Mouse (Mus musculus) lung, adult 2 months (tissue): ENCODE data around the gene Itpk1. TPM values are rescaled to one million over a fixed set of nuclear protein-coding genes. Genes with fewer than 3 reads are reported as not detected.
"Not testable (repeated sequence)": the region's sequence is repeated elsewhere in the genome, so short reads cannot be mapped to it uniquely, and the experiment has no call there.

Source experiments
- DNase-seq: peaks from one replicate; pipeline ENCODE4 v3.0.0; 2022
- H3K4me1 ChIP-seq: fragments of 200-500 bp; 2 replicates; pipeline ENCODE4 v1.6.1; 2011; ENCODE audit warnings: low read length; ENCODE audit not compliant: control insufficient read depth, insufficient read depth
- H3K4me3 ChIP-seq: fragments of 200-500 bp; replicated peaks from 2 replicates; pipeline ENCODE3; 2011; ENCODE audit warnings: low read depth, mild to moderate bottlenecking, control low read depth, low read length; ENCODE audit errors: extremely low read depth
- CTCF ChIP-seq: fragments of 200-500 bp; IDR thresholded peaks from 2 replicates; pipeline ENCODE4 v1.5.1; 2011; ENCODE audit warnings: mild to moderate bottlenecking, low read length, control low read depth; ENCODE audit not compliant: insufficient read depth
- POLR2A ChIP-seq: fragments of 200-500 bp; IDR thresholded peaks from 2 replicates; pipeline ENCODE4 v1.6.1; 2011; ENCODE audit warnings: low read depth, mild to moderate bottlenecking, control low read depth, low read length, borderline replicate concordance; ENCODE audit errors: extremely low read depth
- WGBS: fragments of 180-500 bp; shearing (Covaris S2); methylation state at CpG from one replicate; pipeline ENCODE4 v1.1.7; 2018; 5-methylcytosine and 5-hydroxymethylcytosine counted together
- polyA plus RNA-seq: library from polyadenylated mRNA; depleted of rRNA; stranded (reverse); fragments of >200 nt; gene quantifications from 2 replicates; pipeline ENCODE4 v1.2.3, GENCODE M21; 2012

Gene Itpk1
- polyA plus RNA-seq, 1 experiment: 26.3 TPM

DNA sequence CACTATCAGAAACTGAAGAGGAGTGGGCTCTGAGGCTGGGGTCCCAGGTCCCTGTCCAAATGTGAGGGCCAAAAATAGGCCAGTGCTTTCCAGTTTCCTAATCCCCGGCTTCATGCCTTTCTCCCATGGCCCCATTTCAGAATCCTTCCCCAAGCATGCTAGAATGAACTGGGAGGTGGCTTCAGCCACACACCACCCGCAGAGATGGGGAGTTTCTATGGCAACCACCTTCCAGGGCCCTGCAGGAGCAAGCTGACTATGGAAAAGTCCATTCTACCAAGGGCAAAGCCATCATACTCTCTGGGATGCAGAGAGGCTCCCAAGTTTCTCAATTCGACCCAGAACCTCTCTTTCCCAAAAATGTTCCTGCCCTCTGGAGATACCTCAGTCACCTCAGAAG lies 65.9 kb downstream of the Itpk1 start:
- H3K4me1 ChIP-seq: peaks cover 13% of the 10 kb centered on the region; the same call in 1 of the 2 replicates
- DNase-seq: no peak
- TF ChIP-seq CTCF (no peak), POLR2A (no peak)

DNA sequence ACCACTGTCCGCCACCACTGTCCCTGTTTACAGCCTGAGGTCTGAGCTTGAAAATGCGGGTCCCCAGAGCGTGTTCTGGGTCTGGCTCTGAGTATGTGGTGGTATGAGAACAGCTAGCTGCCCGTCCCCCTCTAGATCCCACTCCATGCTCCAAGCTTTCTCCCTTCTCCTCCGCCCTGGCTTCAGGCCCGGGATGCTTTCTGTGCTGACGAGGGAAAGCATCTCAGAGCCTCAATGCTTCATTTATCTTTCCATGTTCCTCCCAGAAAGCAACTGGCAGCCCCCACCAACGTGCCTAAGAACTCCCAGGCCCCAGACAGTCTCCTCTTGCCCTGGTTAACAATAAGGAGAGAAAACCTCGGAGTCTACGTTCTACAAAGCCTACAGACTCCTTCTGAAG lies 67.5 kb downstream of the Itpk1 start:
- Histone ChIP-seq H3K4me3 (no peak overlapping the region), H3K4me1 (peaks cover 6% of the 10 kb centered on the region)
- 82% methylated on average over 10 of the region's 10 CpGs for WGBS
- no peak for DNase-seq
- TF ChIP-seq POLR2A: no peak
- TF ChIP-seq CTCF: no peak

More for the DNA sequence above, 65.9 kb downstream of the Itpk1 start:
- 80% methylated on average over 3 of the region's 3 CpGs for WGBS
- no peak overlapping the region for H3K4me3 ChIP-seq

DNA sequence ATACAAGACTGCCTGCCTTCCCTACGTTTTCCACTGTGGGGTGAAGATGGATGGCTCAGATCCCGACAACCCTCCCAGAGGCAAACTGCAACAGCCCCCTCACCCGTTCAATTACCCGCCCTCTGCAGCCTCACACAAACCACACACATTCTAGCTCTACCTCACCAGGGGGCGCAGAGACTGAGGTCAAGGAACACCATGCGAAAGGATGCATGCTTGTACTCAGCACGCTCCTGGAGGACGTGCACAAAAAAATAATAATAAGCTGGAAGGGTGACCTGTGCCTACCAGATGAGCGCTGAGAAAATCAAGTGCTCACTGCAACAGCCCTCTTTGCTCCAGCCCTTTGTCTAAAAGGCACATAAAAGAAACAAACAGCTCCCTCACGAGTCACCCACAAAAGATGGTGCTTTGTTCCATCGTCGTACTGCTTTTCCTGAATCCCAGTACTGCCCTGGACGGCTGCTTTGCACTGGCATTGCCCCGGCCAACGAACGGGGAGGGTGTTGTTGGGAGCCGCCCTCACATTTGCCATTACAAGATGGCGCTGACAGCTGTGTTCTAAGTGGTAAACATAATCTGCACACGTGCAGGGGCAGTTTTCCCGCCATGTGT lies 70.2 kb downstream of the Itpk1 start:
- whole genome bisulfite sequencing: 80% methylated on average over 19 of the region's 20 CpGs
- Histone ChIP-seq H3K4me1 (peaks cover 6% of the 10 kb centered on the region), H3K4me3 (no peak overlapping the region)
- DNase-seq: no peak
- TF ChIP-seq CTCF (no peak), POLR2A (no peak)

DNA sequence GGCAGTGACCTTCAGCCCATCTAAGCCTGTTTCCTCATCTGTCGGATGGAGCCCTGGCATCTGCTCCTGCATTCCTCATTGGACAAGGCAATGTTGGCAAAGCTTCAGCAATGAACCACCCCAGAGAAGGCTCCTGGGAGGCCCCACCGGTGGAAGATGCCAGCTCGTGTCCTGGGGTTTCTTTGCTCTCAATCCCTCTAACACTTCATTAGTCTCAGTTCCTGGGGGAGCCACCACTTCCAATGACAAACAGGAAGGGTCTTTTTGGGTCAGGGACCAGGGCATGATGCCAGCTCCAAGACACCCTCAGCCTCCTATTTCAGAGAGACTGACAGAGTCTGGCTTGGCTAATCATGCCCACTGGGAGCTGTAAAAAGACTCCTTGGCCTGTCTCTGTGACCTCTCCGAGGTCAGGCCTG lies 71.6 kb downstream of the Itpk1 start:
- H3K4me1 ChIP-seq: peaks cover 6% of the 10 kb centered on the region
- H3K4me3 ChIP-seq: no peak overlapping the region
- TF ChIP-seq CTCF: no peak
- no peak for TF ChIP-seq POLR2A
- WGBS: 34% methylated on average over 4 of the region's 4 CpGs
- no peak for DNase-seq

DNA sequence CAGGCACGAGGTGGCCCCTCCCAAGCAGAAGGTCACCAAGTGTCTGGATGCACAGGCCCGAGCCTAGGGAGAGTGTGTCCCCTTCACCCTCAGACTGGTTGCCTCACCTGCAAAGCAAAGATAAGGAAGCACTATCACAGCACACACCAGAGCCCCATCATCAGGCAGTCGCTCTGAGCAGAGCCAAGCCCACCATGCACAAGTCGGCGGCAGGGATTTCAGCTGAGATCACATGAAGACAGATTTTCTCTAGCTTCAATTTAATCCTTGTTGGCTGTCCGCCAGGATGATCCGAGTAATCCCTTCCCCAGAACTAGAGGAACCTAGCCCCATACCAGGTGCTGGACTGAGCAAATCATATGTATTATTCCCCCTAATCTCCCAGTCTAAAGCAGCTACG lies 73.0 kb downstream of the Itpk1 start:
- Histone ChIP-seq H3K4me3 (no peak overlapping the region), H3K4me1 (peaks cover 10% of the 10 kb centered on the region)
- no peak for DNase-seq
- 74% methylated on average over 8 of the region's 8 CpGs for WGBS
- TF ChIP-seq CTCF (no peak), POLR2A (no peak)

DNA sequence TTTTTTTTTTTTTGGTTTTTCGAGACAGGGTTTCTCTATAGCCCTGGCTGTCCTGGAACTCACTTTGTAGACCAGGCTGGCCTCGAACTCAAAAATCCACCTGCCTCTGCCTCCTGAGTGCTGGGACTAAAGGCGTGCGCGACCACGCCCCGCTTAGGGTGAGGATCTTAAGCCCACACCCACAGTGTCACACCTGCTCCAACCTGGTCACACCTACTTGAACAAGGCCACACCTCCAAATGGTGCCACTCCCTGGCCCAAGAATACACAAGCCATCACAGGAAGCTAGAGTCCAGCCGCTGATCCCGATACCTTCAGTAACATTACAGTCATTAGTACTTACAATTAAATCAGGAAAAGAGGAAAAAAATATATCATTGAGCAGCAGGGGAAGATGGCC lies 74.3 kb downstream of the Itpk1 start:
- peaks cover 13% of the 10 kb centered on the region for H3K4me1 ChIP-seq
- not testable (repeated sequence) for H3K4me3 ChIP-seq, DNase-seq
- 94% methylated on average over 9 of the region's 9 CpGs for WGBS

DNA sequence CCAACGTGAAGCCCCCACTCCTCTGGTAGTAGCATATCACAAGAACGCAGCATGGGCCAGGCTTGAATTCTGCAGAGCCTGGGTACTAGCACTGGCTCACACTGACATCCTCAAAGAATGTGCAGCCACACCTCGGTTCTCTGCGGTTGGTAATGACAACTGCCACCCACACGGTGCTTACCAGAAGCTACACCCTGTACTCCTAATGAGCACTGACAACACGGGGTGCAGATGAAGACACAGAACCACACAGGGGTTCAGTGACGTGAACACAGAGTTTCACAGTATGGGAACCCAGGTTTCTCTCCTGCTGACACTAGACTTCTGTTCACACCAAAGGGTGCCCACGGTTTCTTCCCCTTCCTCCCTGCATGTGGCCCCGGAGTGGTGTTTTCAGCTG lies 76.5 kb downstream of the Itpk1 start:
- no peak for TF ChIP-seq POLR2A
- TF ChIP-seq CTCF: no peak
- Histone ChIP-seq H3K4me1 (peaks cover 22% of the 10 kb centered on the region), H3K4me3 (no peak overlapping the region)
- WGBS: 60% methylated on average over 9 of the region's 9 CpGs
- DNase-seq: no peak

DNA sequence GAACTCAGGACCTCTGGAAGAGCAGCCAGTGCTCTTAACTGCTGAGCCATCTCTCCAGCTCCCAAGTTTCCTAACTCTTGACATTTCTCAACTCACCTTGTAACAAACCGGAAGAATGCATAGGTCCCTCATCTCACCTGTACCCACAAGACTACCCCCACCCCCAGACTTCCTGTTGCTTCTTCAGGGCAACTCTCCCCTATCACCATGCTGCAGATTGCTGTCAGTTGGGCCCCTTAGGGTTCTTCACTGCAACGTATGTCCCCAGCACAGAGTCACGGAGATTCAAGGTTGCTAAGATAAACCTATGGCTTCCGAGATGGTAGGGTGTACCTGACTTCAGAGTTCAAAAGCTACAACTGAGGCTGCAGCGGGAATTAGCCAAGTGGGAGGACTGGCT lies 77.2 kb downstream of the Itpk1 start:
- TF ChIP-seq POLR2A (no peak), CTCF (no peak)
- DNase-seq: no peak
- 91% methylated on average over 5 of the region's 5 CpGs for WGBS
- H3K4me1 ChIP-seq: peaks cover 23% of the 10 kb centered on the region
- H3K4me3 ChIP-seq: no peak overlapping the region

DNA sequence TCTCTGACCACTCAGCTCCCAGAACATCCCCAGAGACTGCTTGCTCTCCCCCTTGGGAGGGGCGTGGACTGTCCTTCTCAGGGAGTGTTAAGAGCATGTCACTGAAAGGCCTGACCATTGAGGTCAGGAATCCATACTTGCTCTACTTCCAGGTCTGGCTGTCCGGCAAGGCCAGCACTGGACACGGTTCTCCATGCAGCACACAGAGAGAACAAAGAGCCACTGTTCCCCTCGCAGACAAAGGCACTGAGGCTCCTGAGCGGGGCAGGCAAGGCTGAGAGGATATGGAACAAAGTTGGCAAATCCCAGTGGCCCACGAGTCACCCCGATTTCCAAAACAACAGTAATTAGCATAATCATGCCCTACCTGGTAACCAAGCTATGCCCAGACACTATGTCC lies 77.9 kb downstream of the Itpk1 start:
- WGBS: 74% methylated on average over 7 of the region's 7 CpGs
- no peak for DNase-seq
- no peak for TF ChIP-seq POLR2A
- TF ChIP-seq CTCF: no peak
- Histone ChIP-seq H3K4me1 (peaks cover 27% of the 10 kb centered on the region), H3K4me3 (no peak overlapping the region)

DNA sequence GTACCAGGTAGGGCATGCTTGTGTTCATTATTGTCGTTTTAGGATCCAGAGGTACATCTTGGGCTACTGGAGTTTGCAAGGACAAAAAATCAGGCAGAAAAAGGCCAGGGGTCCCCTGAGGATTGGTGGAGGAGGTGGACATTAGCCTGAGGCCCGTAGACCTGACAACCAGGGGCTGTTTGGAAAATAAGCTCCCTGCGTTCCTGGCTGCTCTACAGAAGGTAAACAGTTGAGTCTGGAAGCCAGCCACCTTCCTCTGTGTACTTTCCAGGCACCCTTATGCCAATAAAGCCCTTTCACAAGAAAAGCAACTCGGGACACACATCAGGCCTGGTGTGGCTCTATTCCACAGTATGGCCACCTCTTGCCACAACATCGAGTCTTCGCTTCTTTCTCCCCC lies 79.0 kb downstream of the Itpk1 start:
- TF ChIP-seq POLR2A: no peak
- no peak for TF ChIP-seq CTCF
- 34% methylated on average over 6 of the region's 6 CpGs for WGBS
- peaks cover 31% of the 10 kb centered on the region for H3K4me1 ChIP-seq
- peak; percentile 68 for DNase-seq
- H3K4me3 ChIP-seq: no peak overlapping the region
